Mouse (Mus musculus): ENCODE data around the gene Unc13c.
A peak's percentile ranks its signal among the peaks of the same experiment; 100 is the strongest.

Unc13c gene

GRCm38 (mm10) chr9:73968641-73969121 is at the start of gene Unc13c:
Gene Unc13c (minus strand): TSS chr9:73968966.
- DNase-seq (ENCODE audit: low read depth, low spot score) = peak; percentile 85

- DNase-seq (ENCODE audit: low read depth, low spot score) = peak; percentile 31
Measured at GRCm38 (mm10) chr9:74007976-74008686, 39.4 kb upstream of the Unc13c start.

- peak; percentile 51 for DNase-seq (ENCODE audit: low read depth, low spot score)
Measured at GRCm38 (mm10) chr9:74002388-74002990, 33.7 kb upstream of the Unc13c start.

GRCm38 (mm10) chr9:73988096-73988495 is 19.3 kb upstream of the Unc13c start:
- DNase-seq (ENCODE audit: low read depth, low spot score) = no peak

- no peak for DNase-seq (ENCODE audit: low read depth, low spot score)
Measured at GRCm38 (mm10) chr9:73987236-73987635, 18.5 kb upstream of the Unc13c start.

DNA sequence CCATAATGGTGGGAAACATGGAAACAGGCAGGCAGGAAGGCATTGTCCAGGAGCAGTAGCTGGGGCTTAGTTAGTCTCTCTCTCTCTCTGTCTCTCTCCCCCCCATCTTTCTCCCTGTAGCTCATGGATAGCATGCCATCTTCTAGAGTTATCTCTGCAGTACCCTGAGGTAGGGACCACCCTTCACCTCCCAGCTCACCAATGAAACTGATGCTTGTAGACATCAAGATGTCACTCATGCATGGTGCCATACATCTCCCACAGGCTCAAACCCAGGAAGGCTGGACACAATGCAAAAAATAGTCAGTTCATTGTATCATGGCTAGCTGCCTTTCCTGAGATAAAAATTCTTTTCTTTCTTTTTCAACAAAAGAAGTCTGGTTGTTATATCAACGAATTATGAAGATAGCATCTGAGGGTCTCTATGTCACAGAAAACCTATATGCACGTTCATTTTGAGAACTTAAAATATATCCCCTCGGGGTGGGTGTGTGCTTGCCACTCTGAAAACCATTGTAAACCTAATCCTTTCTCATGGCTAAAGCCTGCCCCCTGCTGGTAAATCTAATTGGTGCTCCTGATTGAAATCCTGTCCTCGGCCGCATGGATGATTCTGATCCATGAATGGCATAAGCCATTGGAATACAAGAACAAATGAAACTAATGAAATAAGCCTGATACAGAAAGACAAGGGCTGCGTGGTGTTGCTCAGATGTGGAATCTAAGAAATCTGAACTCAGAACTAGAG is 14.0 kb upstream of the Unc13c start:
- peak; percentile 82 for DNase-seq (ENCODE audit: low read depth, low spot score)

DNA sequence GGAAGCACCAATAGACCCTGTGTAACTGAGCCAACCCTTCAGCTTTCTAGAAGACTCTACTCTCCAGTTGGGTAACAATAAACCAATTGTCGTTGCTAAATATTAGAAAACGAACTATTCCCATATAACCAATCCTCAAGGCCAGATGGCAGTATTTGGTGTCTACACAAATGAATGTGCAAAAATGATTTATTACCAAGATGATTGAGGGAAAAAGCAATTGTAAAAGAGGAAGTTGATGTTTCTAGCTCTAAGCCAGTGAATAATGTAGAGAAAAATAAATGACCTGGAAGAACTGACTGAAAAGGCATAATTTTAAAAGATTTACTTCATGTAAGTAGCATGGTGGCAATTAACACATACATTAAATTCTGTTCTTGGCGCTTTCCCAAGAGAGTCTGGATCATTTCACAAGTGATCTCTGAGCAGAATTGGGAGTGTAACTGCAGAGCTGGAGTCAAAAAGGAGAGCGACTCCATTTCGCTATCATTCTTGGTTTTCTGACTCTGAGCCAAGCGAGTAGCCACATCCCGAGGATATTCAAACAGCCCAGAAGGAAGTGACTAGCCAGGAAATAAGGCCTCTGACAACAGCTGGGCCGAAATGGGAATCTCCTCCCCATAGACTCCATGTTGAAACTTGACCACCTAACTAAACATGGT is 3.7 kb upstream of the Unc13c start:
- no peak for DNase-seq (ENCODE audit: low read depth, low spot score)

GRCm38 (mm10) chr9:73970717-73971116 is 2.0 kb upstream of the Unc13c start:
- peak; percentile 60 for DNase-seq (ENCODE audit: low read depth, low spot score)

- peak; percentile 64 for DNase-seq (ENCODE audit: low read depth, low spot score)
Measured at GRCm38 (mm10) chr9:73965322-73965915, 3.3 kb downstream of the Unc13c start.

DNA sequence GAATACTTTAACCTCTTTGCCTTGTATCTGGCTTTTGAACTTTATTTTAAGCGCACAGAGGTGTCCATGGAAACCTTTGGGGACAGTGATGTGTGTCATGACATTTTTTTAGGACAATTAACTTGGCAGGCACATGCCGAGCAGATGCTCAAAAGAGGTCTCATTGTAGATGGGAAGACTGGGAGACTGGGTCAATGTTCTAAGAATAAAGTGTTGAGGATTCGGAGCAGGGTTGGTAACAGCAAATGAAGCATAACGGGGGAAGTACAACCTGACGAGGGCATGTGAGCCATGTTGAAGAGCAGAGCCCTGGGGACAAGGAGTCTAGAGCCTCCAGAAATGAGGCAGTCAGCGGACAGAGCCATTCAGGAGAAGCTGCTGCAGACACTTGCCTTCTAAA is 6.3 kb downstream of the Unc13c start:
- DNase-seq (ENCODE audit: low read depth, low spot score) = peak; percentile 63

GRCm38 (mm10) chr9:73952331-73952730 is 16.4 kb downstream of the Unc13c start:
- DNase-seq (ENCODE audit: low read depth, low spot score) = peak; percentile 29

DNA sequence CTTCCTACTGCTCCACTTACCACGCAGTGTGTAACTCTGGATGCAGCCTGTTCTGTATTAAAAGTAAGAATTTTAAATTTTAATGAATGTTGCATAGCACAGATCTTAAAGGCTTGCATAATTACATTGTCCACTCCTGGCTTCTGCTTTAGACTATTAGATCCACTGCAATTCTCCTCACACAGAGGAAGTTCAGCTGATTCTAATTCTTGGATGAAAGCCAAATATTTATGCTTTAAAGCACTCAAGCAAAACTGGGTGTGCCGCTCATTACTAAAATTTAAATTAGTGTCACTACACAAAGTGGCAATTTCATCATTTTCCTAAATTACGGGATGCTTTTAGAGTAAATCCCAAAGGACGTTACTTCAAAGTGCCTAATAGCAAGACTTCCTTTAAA is 17.2 kb downstream of the Unc13c start:
- DNase-seq (ENCODE audit: low read depth, low spot score) = no peak

DNA sequence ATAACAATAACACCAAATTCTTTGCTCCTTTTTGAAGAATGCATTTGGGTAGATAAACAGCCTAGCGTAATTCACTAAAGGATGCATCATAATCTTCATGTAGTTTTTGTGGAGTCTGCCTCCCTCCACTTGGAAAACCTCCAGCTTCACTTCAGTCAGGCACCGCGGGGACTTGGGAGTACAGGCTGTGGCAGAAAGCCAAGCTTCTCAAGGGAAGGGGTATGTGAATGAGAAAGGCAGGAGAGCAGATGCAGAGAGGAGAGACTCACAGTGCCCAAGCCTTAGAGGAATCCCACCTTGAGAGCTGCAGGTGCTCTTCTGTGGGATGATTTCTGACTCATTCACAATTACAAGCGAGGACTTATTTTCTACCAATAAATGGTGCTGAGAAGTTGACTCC is 33.9 kb downstream of the Unc13c start:
- peak; percentile 90 for DNase-seq (ENCODE audit: low read depth, low spot score)

DNA sequence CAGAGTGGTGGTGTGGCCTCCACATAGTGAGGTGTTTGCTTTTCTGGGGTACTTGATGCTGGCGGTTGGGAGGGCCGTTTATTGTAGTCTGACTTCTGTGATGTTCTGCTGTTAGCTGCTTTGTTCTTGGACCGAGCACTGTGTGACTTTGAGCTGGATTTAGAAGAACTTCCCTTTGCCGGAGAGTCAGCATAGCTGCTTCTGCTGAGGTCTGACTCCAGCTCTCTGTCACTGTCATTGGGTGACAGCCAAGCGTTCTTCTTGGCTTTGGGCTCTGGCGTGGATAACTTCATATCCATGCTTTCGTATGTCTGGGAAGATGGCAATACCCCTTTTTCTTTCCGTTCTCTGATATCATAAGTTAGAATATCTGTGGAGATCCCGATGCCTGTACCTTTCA is 36.8 kb downstream of the Unc13c start:
- peak; percentile 74 for DNase-seq (ENCODE audit: low read depth, low spot score)

DNA sequence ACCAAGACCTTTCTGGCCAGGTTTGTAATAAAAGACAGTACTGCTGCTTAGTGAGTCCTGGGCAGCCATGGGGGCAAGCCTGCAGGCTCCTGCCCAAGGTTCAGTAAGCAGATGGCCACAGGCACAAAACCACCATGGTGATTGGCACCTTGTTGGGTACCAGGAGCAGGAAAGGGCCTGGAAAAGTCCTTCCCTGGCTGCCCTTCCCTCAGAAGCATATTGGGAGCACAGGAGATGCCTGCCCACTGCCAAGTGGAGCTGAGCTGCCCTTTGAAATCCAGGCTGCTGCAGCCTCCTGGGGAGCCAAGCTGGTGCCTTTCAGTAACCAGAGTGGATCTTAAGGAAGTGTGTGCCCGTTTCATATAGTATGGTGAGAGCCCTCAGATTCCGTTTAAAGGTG is 41.5 kb downstream of the Unc13c start:
- DNase-seq (ENCODE audit: low read depth, low spot score) = peak; percentile 99

- DNase-seq (ENCODE audit: low read depth, low spot score) = peak; percentile 76
Measured at GRCm38 (mm10) chr9:73922449-73923115, 46.2 kb downstream of the Unc13c start.

DNA sequence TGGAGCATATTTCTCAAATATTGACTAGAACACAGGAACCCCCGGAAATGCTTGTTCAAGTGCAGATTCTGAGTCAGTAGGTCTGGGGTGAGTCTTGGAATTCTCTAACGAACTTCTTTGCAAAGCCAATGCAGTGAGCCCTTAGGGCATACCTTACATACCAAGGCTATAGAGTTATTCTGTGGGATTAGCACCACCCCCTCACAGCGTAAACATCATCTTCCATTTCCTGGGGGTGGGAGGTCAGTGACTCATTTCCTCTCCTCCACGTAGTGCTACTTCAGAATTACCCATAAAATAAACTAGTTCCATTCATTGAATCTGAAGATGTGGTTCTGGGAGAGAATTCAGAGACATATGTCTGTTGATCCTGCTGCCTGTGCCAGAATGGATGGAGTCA is 62.8 kb downstream of the Unc13c start:
- no peak for DNase-seq (ENCODE audit: low read depth, low spot score)

DNA sequence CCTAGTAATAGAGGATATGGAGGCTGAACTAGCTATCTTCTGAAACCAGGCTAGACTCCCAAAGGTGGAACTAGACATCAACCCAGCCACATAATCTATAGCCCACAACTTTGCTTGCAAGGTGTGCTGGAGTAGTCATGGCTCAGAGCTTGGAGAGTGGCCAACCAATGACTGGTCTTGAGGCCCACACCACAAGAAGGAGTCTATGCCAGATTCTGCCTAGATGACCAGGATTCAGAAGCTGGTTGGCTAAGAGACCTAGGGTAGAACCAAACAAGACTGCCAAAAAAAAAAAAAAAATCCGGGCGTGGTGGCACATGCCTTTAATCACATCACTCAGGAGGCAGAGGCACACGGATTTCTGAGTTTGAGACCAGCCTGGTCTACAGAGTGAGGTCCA is 70.2 kb downstream of the Unc13c start:
- DNase-seq (ENCODE audit: low read depth, low spot score) = no peak

DNA sequence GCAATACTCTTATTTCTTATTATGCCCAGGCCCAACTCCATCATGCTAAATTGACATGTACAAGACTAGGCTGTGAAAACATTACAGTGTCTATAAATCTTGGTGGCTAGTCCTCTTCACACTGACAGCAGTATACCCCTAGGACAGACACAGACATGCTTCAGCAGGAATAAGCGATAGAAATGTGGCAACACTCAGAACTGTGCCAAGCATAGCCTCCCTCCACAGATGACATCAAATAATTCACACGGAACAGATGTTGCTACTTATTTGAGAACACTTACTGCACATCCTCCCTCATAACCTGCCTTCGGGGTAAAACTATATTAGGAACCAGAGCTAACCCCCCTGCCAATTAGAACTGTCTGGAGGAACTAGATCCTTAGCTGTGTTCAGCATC is 72.6 kb downstream of the Unc13c start:
- DNase-seq (ENCODE audit: low read depth, low spot score) = peak; percentile 61

DNA sequence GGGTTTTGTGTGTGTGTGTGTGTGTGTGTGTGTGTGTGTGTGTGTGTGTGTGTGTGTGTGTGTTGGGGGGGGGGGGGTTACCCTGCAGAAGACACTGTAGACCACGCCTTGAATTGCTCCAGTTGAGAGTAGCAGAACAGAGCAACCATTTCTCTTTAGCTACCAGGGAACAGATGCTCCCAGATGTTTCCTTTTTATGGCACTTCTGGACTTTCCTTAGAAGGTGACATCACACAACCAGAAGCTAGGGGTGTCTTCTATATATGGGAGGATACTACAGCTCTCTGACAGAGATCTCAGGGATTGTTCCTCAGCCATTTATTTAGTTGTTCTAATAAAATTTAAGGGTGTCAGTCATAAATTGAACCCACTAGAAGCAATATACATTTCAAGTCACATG is 85.2 kb downstream of the Unc13c start:
- no peak for DNase-seq (ENCODE audit: low read depth, low spot score)

GRCm38 (mm10) chr9:73883143-73883542 is 85.6 kb downstream of the Unc13c start:
- DNase-seq (ENCODE audit: low read depth, low spot score) = peak; percentile 86

All from brain, adult 2 months (tissue).